Comparison of ENCODE assay signal across 26 mouse cellular contexts in the genomic region with DNA sequence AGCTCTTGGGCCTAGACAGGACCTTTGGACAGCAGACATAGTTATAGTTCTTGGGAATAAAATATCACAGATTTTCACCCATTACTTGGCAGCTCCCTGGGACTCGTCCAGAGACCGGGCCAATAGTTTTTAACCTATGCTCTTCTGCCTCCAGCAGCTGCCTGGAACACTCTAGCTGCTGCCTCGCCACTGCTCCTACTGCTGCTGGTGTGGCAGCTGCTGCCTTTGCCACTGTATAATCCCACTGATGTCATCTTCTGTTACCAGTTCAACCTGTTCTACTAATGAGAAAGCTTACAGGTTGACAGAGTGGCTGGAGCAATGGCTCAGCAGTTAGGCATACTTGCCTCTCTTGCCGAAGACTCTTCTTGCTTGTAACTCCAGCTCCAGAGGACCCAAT. TPM values are rescaled to one million over a fixed set of nuclear protein-coding genes. Genes with fewer than 3 reads are reported as not detected.
DNase-seq lines count a peak whose midpoint lies in the region; ATAC-seq and TF ChIP-seq lines count a peak whose summit lies in the region.
"Had no signal": no experiment of that assay in that cellular context is flagged by ENCODE, and none has a peak within 500 bp of the region (broad histone marks: within the 10 kb centered on the region; RNA-seq: fewer than 3 reads in every experiment).

No protein-coding gene starts in this region.

- H3K36me3 ChIP-seq in kidney, embryonic 14.5 days (ENCODE audit: control insufficient read depth, insufficient read depth, low read length) = no peaks in the 10 kb centered on the region
- no peaks in the 10 kb centered on the region for H3K36me3 ChIP-seq in limb, embryonic 14.5 days (ENCODE audit: control insufficient read depth, insufficient read depth, low read length)
- no peaks in the 10 kb centered on the region for H3K36me3 ChIP-seq in limb, embryonic 10.5 days
- no peaks in the 10 kb centered on the region for H3K36me3 ChIP-seq in intestine, embryonic 15.5 days
- no peaks in the 10 kb centered on the region for H3K36me3 ChIP-seq in stomach, postnatal 0 days (ENCODE audit: control insufficient read depth, insufficient read depth, low read length)
- H3K36me3 ChIP-seq: forebrain, embryonic 15.5 days; heart, embryonic 13.5 days; hindbrain, embryonic 10.5 days; hindbrain, embryonic 15.5 days; liver, embryonic 15.5 days; midbrain, embryonic 10.5 days had no signal

- peak; percentile 40 for DNase-seq in kidney, adult 11 months
- DNase-seq in limb, embryonic 14.5 days (ENCODE audit: low spot score) = no peak
- DNase-seq in limb, embryonic 10.5 days (ENCODE audit: low spot score) = no peak
- peak; percentile 32 for DNase-seq in stomach, postnatal 0 days (ENCODE audit: low spot score)
- DNase-seq in cerebellum, postnatal 4 days (ENCODE audit: low spot score in 2 of 2) = no peak
- no peak for DNase-seq in lung, postnatal 10 days
- DNase-seq: adrenal gland, adult 2 months; cerebellum, adult 2 months; cerebellum, postnatal 14 days; gastrocnemius, adult 2 months; gastrocnemius, postnatal 36 days; heart, postnatal 10 days; lung, embryonic 14.5 days; right cerebral cortex, postnatal 25 days; thymus, adult 2 months; thymus, postnatal 4 days had no signal

- no peak for TF ChIP-seq CTCF in stomach, postnatal 0 days (IDR thresholded peaks at IDR 0.05; ENCODE audit: low read depth)

- H3K4me2 ChIP-seq in kidney, embryonic 14.5 days (replicated peaks; ENCODE audit: low read depth, low read length) = no peak overlapping the region
- H3K4me2 ChIP-seq in limb, embryonic 14.5 days (replicated peaks; ENCODE audit: low read depth, low read length, severe bottlenecking) = no peak overlapping the region
- H3K4me2 ChIP-seq in intestine, embryonic 15.5 days (replicated peaks) = no peak overlapping the region
- H3K4me2 ChIP-seq in stomach, postnatal 0 days (replicated peaks; ENCODE audit: low read depth) = no peak overlapping the region
- H3K4me2 ChIP-seq: forebrain, embryonic 15.5 days; heart, embryonic 13.5 days; hindbrain, embryonic 15.5 days; liver, embryonic 15.5 days; lung, embryonic 14.5 days had no signal

- H3K9ac ChIP-seq in kidney, embryonic 14.5 days (ENCODE audit: low read depth, low read length) = no peak overlapping the region
- no peak overlapping the region for H3K9ac ChIP-seq in limb, embryonic 14.5 days (ENCODE audit: low read depth, low read length, severe bottlenecking)
- H3K9ac ChIP-seq in intestine, embryonic 15.5 days = no peak overlapping the region
- no peak overlapping the region for H3K9ac ChIP-seq in stomach, postnatal 0 days (ENCODE audit: low read length)
- H3K9ac ChIP-seq: forebrain, embryonic 15.5 days; heart, embryonic 13.5 days; hindbrain, embryonic 15.5 days; liver, embryonic 15.5 days; lung, embryonic 14.5 days had no signal

- H3K4me1 ChIP-seq in kidney, embryonic 14.5 days (ENCODE audit: control insufficient read depth, insufficient read depth, low read length) = no peaks in the 10 kb centered on the region
- H3K4me1 ChIP-seq in limb, embryonic 14.5 days (ENCODE audit: control insufficient read depth, insufficient read depth, low read length) = no peaks in the 10 kb centered on the region
- peaks cover 10% of the 10 kb centered on the region for H3K4me1 ChIP-seq in limb, embryonic 10.5 days
- peaks cover 6% of the 10 kb centered on the region for H3K4me1 ChIP-seq in intestine, embryonic 15.5 days (replicated peaks)
- no peaks in the 10 kb centered on the region for H3K4me1 ChIP-seq in stomach, postnatal 0 days (replicated peaks; ENCODE audit: control insufficient read depth, insufficient read depth)

- TF ChIP-seq EP300 in stomach, postnatal 0 days (optimal IDR thresholded peaks at IDR 0.05) = no peak

- no peak for ATAC-seq in kidney, embryonic 14.5 days (ENCODE audit: low FRiP score, low TSS enrichment)
- ATAC-seq in limb, embryonic 14.5 days (ENCODE audit: low FRiP score, low read depth) = peak; percentile 26; the same call in 1 of the 2 replicates
- ATAC-seq in intestine, embryonic 15.5 days = peak; percentile 67
- peak; percentile 86 for ATAC-seq in stomach, postnatal 0 days (ENCODE audit: low FRiP score, low TSS enrichment)
- ATAC-seq: forebrain, embryonic 15.5 days; inflammation-experienced regulatory T-cells, adult 6 months; midbrain, embryonic 16.5 days had no signal

- no peaks in the 10 kb centered on the region for H3K27me3 ChIP-seq in kidney, embryonic 14.5 days (ENCODE audit: control insufficient read depth, insufficient read depth, low read length)
- H3K27me3 ChIP-seq in limb, embryonic 14.5 days (ENCODE audit: control insufficient read depth, insufficient read depth, low read length) = no peaks in the 10 kb centered on the region
- H3K27me3 ChIP-seq in limb, embryonic 10.5 days (ENCODE audit: low read depth, poor library complexity, severe bottlenecking) = no peaks in the 10 kb centered on the region
- H3K27me3 ChIP-seq in intestine, embryonic 15.5 days (replicated peaks) = no peaks in the 10 kb centered on the region
- no peaks in the 10 kb centered on the region for H3K27me3 ChIP-seq in stomach, postnatal 0 days (ENCODE audit: control insufficient read depth, insufficient read depth, low read length)
- H3K27me3 ChIP-seq: forebrain, embryonic 15.5 days; heart, embryonic 13.5 days; hindbrain, embryonic 15.5 days had no signal

- H3K27ac ChIP-seq in kidney, embryonic 14.5 days (ENCODE audit: low read depth, low read length) = no peak overlapping the region
- H3K27ac ChIP-seq in limb, embryonic 14.5 days (replicated peaks; ENCODE audit: low read depth, low read length) = no peak overlapping the region
- no peak overlapping the region for H3K27ac ChIP-seq in limb, embryonic 10.5 days
- 0 out of 2 replicates have a peak overlapping the region, but pooled peaks have one; percentile 4 for H3K27ac ChIP-seq in intestine, embryonic 15.5 days
- H3K27ac ChIP-seq in stomach, postnatal 0 days (replicated peaks) = peak overlapping the region; percentile 45; the same call in 1 of the 2 replicates
- H3K27ac ChIP-seq: forebrain, embryonic 15.5 days; gastrocnemius, adult 2 months; heart, embryonic 13.5 days; hindbrain, embryonic 10.5 days; hindbrain, embryonic 15.5 days; liver, embryonic 15.5 days; midbrain, embryonic 10.5 days had no signal

- no peak overlapping the region for H3K4me3 ChIP-seq in kidney, embryonic 14.5 days (ENCODE audit: low read length)
- H3K4me3 ChIP-seq in limb, embryonic 14.5 days (replicated peaks; ENCODE audit: low read length) = no peak overlapping the region
- H3K4me3 ChIP-seq in limb, embryonic 10.5 days = no peak overlapping the region
- H3K4me3 ChIP-seq in intestine, embryonic 15.5 days (replicated peaks) = no peak overlapping the region
- H3K4me3 ChIP-seq in stomach, postnatal 0 days (ENCODE audit: low read depth, low read length) = no peak overlapping the region
- H3K4me3 ChIP-seq: forebrain, embryonic 15.5 days; gastrocnemius, adult 2 months; heart, embryonic 13.5 days; hindbrain, embryonic 10.5 days; hindbrain, embryonic 15.5 days; liver, embryonic 15.5 days; midbrain, embryonic 10.5 days had no signal

- no peaks in the 10 kb centered on the region for H3K9me3 ChIP-seq in kidney, embryonic 14.5 days (ENCODE audit: control insufficient read depth, low read length)
- no peaks in the 10 kb centered on the region for H3K9me3 ChIP-seq in limb, embryonic 14.5 days (ENCODE audit: control insufficient read depth, low read length)
- no peaks in the 10 kb centered on the region for H3K9me3 ChIP-seq in limb, embryonic 10.5 days (replicated peaks)
- H3K9me3 ChIP-seq in intestine, embryonic 15.5 days = no peaks in the 10 kb centered on the region
- H3K9me3 ChIP-seq in stomach, postnatal 0 days (ENCODE audit: control insufficient read depth, low read length) = no peaks in the 10 kb centered on the region
- H3K9me3 ChIP-seq: forebrain, embryonic 15.5 days; heart, embryonic 13.5 days; hindbrain, embryonic 10.5 days; hindbrain, embryonic 15.5 days; liver, embryonic 15.5 days; midbrain, embryonic 10.5 days had no signal

- TF ChIP-seq POLR2A in limb, embryonic 14.5 days (IDR thresholded peaks at IDR 0.05; ENCODE audit: borderline replicate concordance, extremely low read depth, insufficient read depth, insufficient read length) = no peak

- 73% methylated on average over 4 of the region's 4 CpGs for WGBS in kidney, embryonic 14.5 days
- 85% methylated on average over 4 of the region's 4 CpGs for WGBS in limb, embryonic 14.5 days
- 86% methylated on average over 4 of the region's 4 CpGs for WGBS in limb, embryonic 10.5 days
- 63% methylated on average over 4 of the region's 4 CpGs for WGBS in intestine, embryonic 15.5 days
- WGBS in stomach, postnatal 0 days = 62% methylated on average over 4 of the region's 4 CpGs

RNA-seq across cellular contexts. Expression of a gene that starts 4.4 kb away (rescaled TPM):
- polyA plus RNA-seq in kidney, embryonic 14.5 days (2014; fragmentation: Nextera tagmentation; extraction: Ambion mirVana) = 0.29 and 0.64 TPM in 2 replicates
- polyA plus RNA-seq in limb, embryonic 14.5 days (2012; rRNA removed) = 0.09 and 0.11 TPM in 2 replicates
- polyA plus RNA-seq in limb, embryonic 14.5 days (2014; fragmentation: Nextera tagmentation; extraction: Ambion mirVana) = 0.04 TPM in 2 replicates
- 0.09 TPM in 1 of 2 replicates, not detected in the other for polyA plus RNA-seq in limb, embryonic 10.5 days (2016; fragmentation: Nextera tagmentation; extraction: Ambion mirVana)
- 1.2 and 1.3 TPM in 2 replicates for polyA plus RNA-seq in intestine, embryonic 15.5 days (2015; fragmentation: Nextera tagmentation; extraction: Ambion mirVana)
- polyA plus RNA-seq in stomach, postnatal 0 days (2015; fragmentation: Nextera tagmentation; extraction: Ambion mirVana) = 0.19 and 0.58 TPM in 2 replicates

RNA-seq across cellular contexts. Expression of a gene that starts 17.8 kb away (rescaled TPM):
- 68.8 and 79.9 TPM in 2 replicates for polyA plus RNA-seq in kidney, embryonic 14.5 days (2014; fragmentation: Nextera tagmentation; extraction: Ambion mirVana)
- 66.9 and 68.2 TPM in 2 replicates for polyA plus RNA-seq in limb, embryonic 14.5 days (2012; rRNA removed)
- 41.5 and 51.9 TPM in 2 replicates for polyA plus RNA-seq in limb, embryonic 14.5 days (2014; fragmentation: Nextera tagmentation; extraction: Ambion mirVana)
- 74.4 and 74.5 TPM in 2 replicates for polyA plus RNA-seq in limb, embryonic 10.5 days (2016; fragmentation: Nextera tagmentation; extraction: Ambion mirVana)
- 55.9 and 65.0 TPM in 2 replicates for polyA plus RNA-seq in intestine, embryonic 15.5 days (2015; fragmentation: Nextera tagmentation; extraction: Ambion mirVana)
- polyA plus RNA-seq in stomach, postnatal 0 days (2015; fragmentation: Nextera tagmentation; extraction: Ambion mirVana) = 21.6 and 22.0 TPM in 2 replicates

RNA-seq across cellular contexts. Expression of a gene that starts 18.0 kb away (rescaled TPM):
- 81.8 and 91.6 TPM in 2 replicates for polyA plus RNA-seq in kidney, embryonic 14.5 days (2014; fragmentation: Nextera tagmentation; extraction: Ambion mirVana)
- 35.5 and 44.8 TPM in 2 replicates for polyA plus RNA-seq in limb, embryonic 14.5 days (2012; rRNA removed)
- 70.5 and 76.7 TPM in 2 replicates for polyA plus RNA-seq in limb, embryonic 14.5 days (2014; fragmentation: Nextera tagmentation; extraction: Ambion mirVana)
- polyA plus RNA-seq in limb, embryonic 10.5 days (2016; fragmentation: Nextera tagmentation; extraction: Ambion mirVana) = 61.4 and 64.2 TPM in 2 replicates
- polyA plus RNA-seq in intestine, embryonic 15.5 days (2015; fragmentation: Nextera tagmentation; extraction: Ambion mirVana) = 162 and 165 TPM in 2 replicates
- 111 and 117 TPM in 2 replicates for polyA plus RNA-seq in stomach, postnatal 0 days (2015; fragmentation: Nextera tagmentation; extraction: Ambion mirVana)

RNA-seq across cellular contexts. Expression of a gene that starts 47.9 kb away (rescaled TPM):
- polyA plus RNA-seq in kidney, embryonic 14.5 days (2014; fragmentation: Nextera tagmentation; extraction: Ambion mirVana) = 35.3 and 41.5 TPM in 2 replicates
- polyA plus RNA-seq in limb, embryonic 14.5 days (2012; rRNA removed) = 70.5 and 87.7 TPM in 2 replicates
- polyA plus RNA-seq in limb, embryonic 14.5 days (2014; fragmentation: Nextera tagmentation; extraction: Ambion mirVana) = 29.3 and 32.0 TPM in 2 replicates
- polyA plus RNA-seq in limb, embryonic 10.5 days (2016; fragmentation: Nextera tagmentation; extraction: Ambion mirVana) = 10.0 and 12.5 TPM in 2 replicates
- polyA plus RNA-seq in intestine, embryonic 15.5 days (2015; fragmentation: Nextera tagmentation; extraction: Ambion mirVana) = 12.4 and 13.2 TPM in 2 replicates
- polyA plus RNA-seq in stomach, postnatal 0 days (2015; fragmentation: Nextera tagmentation; extraction: Ambion mirVana) = 11.0 and 11.1 TPM in 2 replicates

Comparison
In these comparisons a context has a peak if more than half of its experiments do, and no peak if none do; other contexts are left out.
1. DNase-seq: peak in kidney, adult 11 months (single experiment) and stomach, postnatal 0 days (single experiment); none in limb, embryonic 14.5 days (single experiment), limb, embryonic 10.5 days (single experiment), cerebellum, postnatal 4 days (0 of 2) and lung, postnatal 10 days (single experiment).
2. H3K27ac ChIP-seq: peak in intestine, embryonic 15.5 days (single experiment) and stomach, postnatal 0 days (single experiment); none in kidney, embryonic 14.5 days (single experiment), limb, embryonic 14.5 days (single experiment) and limb, embryonic 10.5 days (single experiment).